Mouse (Mus musculus): ENCODE measurements at regions not wholly inside any gene's neighbourhood (a gene's known extent, or its start where the extent isn't known, plus 50 kb on each side); places are given as distances from the start of the nearest gene placed in this dataset.

DNA sequence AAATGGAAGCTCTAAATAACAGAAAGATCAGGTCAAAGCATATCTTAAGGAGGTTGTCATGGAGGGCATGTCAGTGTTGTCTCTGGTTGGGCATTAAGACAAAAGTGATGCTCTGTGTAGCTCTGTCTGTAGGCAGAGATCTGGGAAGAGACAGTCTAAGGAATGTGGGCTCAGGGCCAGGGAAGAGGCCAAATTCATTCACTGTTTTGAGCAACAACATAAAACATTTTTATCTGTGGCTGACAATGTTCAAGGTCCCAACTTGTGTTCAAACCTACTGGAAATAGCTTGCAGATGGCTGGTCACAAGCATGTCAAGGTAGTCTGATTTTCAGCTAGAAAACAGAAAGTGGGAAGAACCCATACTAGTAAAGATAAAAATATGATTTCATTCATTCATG is 374.6 kb upstream of the Fam49a start:
- DNase-seq (peak; percentile 39), ATAC-seq (ENCODE audit: insufficient read depth) (no peak)
- no peak for TF ChIP-seq CTCF (IDR thresholded peaks at IDR 0.05; ENCODE audit: low read depth)
- H3K27me3 ChIP-seq (ENCODE audit: insufficient read depth, low read length) = no peaks in the 10 kb centered on the region
- H3K9ac ChIP-seq = no peak overlapping the region
- no peaks in the 10 kb centered on the region for H3K4me1 ChIP-seq (ENCODE audit: insufficient read depth)
- H3K4me2 ChIP-seq = no peak overlapping the region
- H3K4me3 ChIP-seq (ENCODE audit: low read depth, low read length) = no peak overlapping the region
- H3K27ac ChIP-seq (ENCODE audit: low read depth) = no peak overlapping the region
- H3K9me3 ChIP-seq (ENCODE audit: low read depth, low read length) = no peaks in the 10 kb centered on the region
- H3K36me3 ChIP-seq (ENCODE audit: insufficient read depth) = no peaks in the 10 kb centered on the region

DNA sequence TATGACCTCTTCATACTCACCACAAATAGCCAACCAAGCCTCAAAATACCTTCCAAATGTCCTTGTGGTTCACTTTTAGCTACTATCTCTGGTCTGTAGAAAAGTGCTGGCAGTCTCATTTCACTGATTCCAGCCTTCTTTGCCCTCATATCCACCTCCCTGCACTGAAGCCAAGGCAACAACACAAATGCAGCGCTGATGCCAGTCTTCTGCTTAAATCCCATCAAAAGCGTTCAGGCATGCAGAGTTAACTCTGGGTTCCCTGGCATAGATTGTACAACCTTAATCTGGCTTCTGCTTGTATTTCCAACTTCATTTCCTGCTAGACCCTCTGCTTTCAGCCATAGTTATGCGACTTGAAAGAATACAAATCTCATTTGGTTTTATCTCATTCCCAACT is 362.9 kb upstream of the Fam49a start:
- no peak overlapping the region for H3K9ac ChIP-seq
- ATAC-seq (ENCODE audit: insufficient read depth) (no peak), DNase-seq (no peak)
- 77% methylated on average over 3 of the region's 3 CpGs for WGBS
- no peak overlapping the region for H3K4me2 ChIP-seq
- H3K27ac ChIP-seq (ENCODE audit: low read depth) = no peak overlapping the region
- no peaks in the 10 kb centered on the region for H3K9me3 ChIP-seq (ENCODE audit: low read depth, low read length)
- no peaks in the 10 kb centered on the region for H3K4me1 ChIP-seq (ENCODE audit: insufficient read depth)
- TF ChIP-seq CTCF (IDR thresholded peaks at IDR 0.05; ENCODE audit: low read depth) = no peak
- H3K4me3 ChIP-seq (ENCODE audit: low read depth, low read length) = no peak overlapping the region
- no peaks in the 10 kb centered on the region for H3K36me3 ChIP-seq (ENCODE audit: insufficient read depth)
- no peaks in the 10 kb centered on the region for H3K27me3 ChIP-seq (ENCODE audit: insufficient read depth, low read length)

DNA sequence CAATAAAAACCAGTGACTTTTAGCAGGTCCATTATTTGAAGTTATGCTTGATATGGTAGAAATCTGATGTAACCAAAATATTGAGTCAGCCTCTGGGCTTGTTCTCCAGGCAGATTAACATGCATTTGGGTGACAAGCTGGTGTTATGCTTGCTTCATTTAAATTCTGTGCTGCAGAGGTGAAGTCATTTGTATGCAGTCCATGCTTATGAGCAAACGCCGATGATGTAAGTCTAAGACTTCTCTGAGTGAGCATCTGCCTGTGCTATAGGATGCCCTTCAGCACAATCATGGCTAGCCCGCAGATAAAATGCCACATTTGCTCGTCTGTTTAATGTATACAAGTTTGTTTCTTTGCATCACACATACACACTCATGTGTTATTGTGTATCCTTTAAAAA is 355.4 kb upstream of the Fam49a start:
- H3K36me3 ChIP-seq (ENCODE audit: insufficient read depth) = no peaks in the 10 kb centered on the region
- DNase-seq (no peak), ATAC-seq (ENCODE audit: insufficient read depth) (no peak)
- H3K4me1 ChIP-seq (ENCODE audit: insufficient read depth) = no peaks in the 10 kb centered on the region
- H3K4me2 ChIP-seq = no peak overlapping the region
- WGBS = 84% methylated on average over 4 of the region's 4 CpGs
- no peaks in the 10 kb centered on the region for H3K9me3 ChIP-seq (ENCODE audit: low read depth, low read length)
- no peak overlapping the region for H3K9ac ChIP-seq
- no peak overlapping the region for H3K27ac ChIP-seq (ENCODE audit: low read depth)
- no peaks in the 10 kb centered on the region for H3K27me3 ChIP-seq (ENCODE audit: insufficient read depth, low read length)
- TF ChIP-seq CTCF (IDR thresholded peaks at IDR 0.05; ENCODE audit: low read depth) = no peak
- no peak overlapping the region for H3K4me3 ChIP-seq (ENCODE audit: low read depth, low read length)
